Mouse (Mus musculus) heart, postnatal 0 days (tissue): ENCODE results near the gene Syngr3. TPM values are rescaled to one million over a fixed set of nuclear protein-coding genes. Genes with fewer than 3 reads are reported as not detected.

ENCODE experiments used
- ATAC-seq: fragments of 200-750 bp; cut with Nextera tagmentation; 2 replicates; pipeline ENCODE4 v1.8.0; 2017; ENCODE audit warnings: low read depth, moderate number of reproducible peaks, moderate library complexity; ENCODE audit not compliant: insufficient read depth
- DNase-seq: peaks from one replicate; pipeline ENCODE4 v3.0.0-alpha.2; 2016; ENCODE audit warnings: low spot score
- H3K27ac ChIP-seq: fragments of 300-500 bp; sonication (generic); 2 replicates; pipeline ENCODE4 v1.5.1; 2014; ENCODE audit warnings: low read depth, mild to moderate bottlenecking
- H3K27me3 ChIP-seq: fragments of 300-500 bp; sonication (generic); 2 replicates; pipeline ENCODE4 v1.6.1; 2014; ENCODE audit warnings: low read length, mixed read lengths; ENCODE audit not compliant: control insufficient read depth, insufficient read depth
- H3K36me3 ChIP-seq: fragments of 300-500 bp; sonication (generic); replicated peaks from 2 replicates; pipeline ENCODE4 v1.6.1; 2014; ENCODE audit warnings: low read length, mixed read lengths; ENCODE audit not compliant: control insufficient read depth, insufficient read depth
- H3K4me1 ChIP-seq: fragments of 300-500 bp; sonication (generic); 2 replicates; pipeline ENCODE4 v1.6.1; 2014; ENCODE audit warnings: antibody characterized with exemption; ENCODE audit not compliant: control insufficient read depth, insufficient read depth
- H3K4me2 ChIP-seq: fragments of 300-500 bp; sonication (generic); 2 replicates; pipeline ENCODE4 v1.6.1; 2014; ENCODE audit warnings: low read depth, mild to moderate bottlenecking, low read length, moderate library complexity
- H3K4me3 ChIP-seq: fragments of 300-500 bp; sonication (generic); 2 replicates; pipeline ENCODE4 v1.5.1; 2014; ENCODE audit warnings: low read depth, low read length
- H3K9ac ChIP-seq: fragments of 300-500 bp; sonication (generic); replicated peaks from 2 replicates; pipeline ENCODE4 v1.6.1; 2014; ENCODE audit warnings: low read depth, low read length, mixed read lengths
- H3K9me3 ChIP-seq: fragments of 300-500 bp; sonication (generic); replicated peaks from 2 replicates; pipeline ENCODE4 v1.6.1; 2016; ENCODE audit warnings: low read length; ENCODE audit not compliant: control insufficient read depth
- CTCF ChIP-seq: IDR thresholded peaks from 2 replicates; pipeline ENCODE4 v1.5.1; 2016; ENCODE audit warnings: antibody characterized with exemption, control low read depth, low read depth
- EP300 ChIP-seq: IDR thresholded peaks from 2 replicates; pipeline ENCODE4 v1.6.1; 2016; ENCODE audit warnings: antibody characterized with exemption, low read depth
- WGBS: fragments of 180-500 bp; shearing (Covaris S2); extraction: QIAGEN DNeasy Blood & Tissue Kit; methylation state at CpG from one replicate; pipeline ENCODE4 v1.1.7; 2014; 5-methylcytosine and 5-hydroxymethylcytosine counted together
- polyA plus RNA-seq: library from polyadenylated mRNA; unstranded; fragments of >200 nt; fragmentation: Nextera tagmentation; extraction: Ambion mirVana; gene quantifications from 2 replicates; pipeline ENCODE4 v1.2.1, GENCODE M21; 2015
- total RNA-seq: library from RNA; depleted of rRNA; stranded (reverse); fragments of >200 nt; gene quantifications from 2 replicates; pipeline ENCODE4 v1.2.3, GENCODE M21; 2014; ENCODE audit warnings: low replicate concordance

Gene Syngr3
- total and polyA plus RNA-seq, 2 experiments from 2014 or later: 0.16 TPM; not detected in 1

DNA sequence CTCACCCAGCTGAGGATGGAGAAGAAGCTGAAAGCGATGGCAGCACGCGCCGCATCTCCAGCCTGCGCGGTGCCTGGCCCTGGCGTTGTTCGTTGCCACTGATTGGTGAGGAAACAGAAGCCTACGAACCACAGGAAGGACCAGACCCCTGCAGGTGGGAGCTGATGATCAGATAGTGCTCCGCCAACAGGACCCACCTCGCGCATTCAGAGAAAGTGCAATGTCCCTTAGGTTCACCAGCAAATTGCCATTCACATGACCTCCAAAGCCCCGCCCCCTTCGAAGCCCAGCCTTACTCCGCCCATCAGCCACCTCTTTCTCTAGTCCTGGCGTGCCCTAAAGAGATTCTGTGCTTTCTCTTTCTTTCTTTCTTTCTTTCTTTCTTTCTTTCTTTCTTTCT lies 3.2 kb downstream of the Syngr3 start:
- no peak for DNase-seq
- Histone ChIP-seq H3K9ac (no peak overlapping the region), H3K27me3 (peaks cover 44% of the 10 kb centered on the region), H3K4me3 (no peak overlapping the region), H3K4me2 (peak overlapping the region; percentile 39; the same call in 1 of the 2 replicates), H3K9me3 (no peaks in the 10 kb centered on the region), H3K4me1 (peaks cover 13% of the 10 kb centered on the region; the same call in 1 of the 2 replicates), H3K36me3 (peaks cover 9% of the 10 kb centered on the region; the same call in 1 of the 2 replicates), H3K27ac (no peak overlapping the region)
- WGBS: 36% methylated on average over 16 of the region's 16 CpGs
- TF ChIP-seq EP300 (no peak), CTCF (no peak)
- 0 out of 2 replicates have a peak, but pooled peaks have one; percentile 37 for ATAC-seq

DNA sequence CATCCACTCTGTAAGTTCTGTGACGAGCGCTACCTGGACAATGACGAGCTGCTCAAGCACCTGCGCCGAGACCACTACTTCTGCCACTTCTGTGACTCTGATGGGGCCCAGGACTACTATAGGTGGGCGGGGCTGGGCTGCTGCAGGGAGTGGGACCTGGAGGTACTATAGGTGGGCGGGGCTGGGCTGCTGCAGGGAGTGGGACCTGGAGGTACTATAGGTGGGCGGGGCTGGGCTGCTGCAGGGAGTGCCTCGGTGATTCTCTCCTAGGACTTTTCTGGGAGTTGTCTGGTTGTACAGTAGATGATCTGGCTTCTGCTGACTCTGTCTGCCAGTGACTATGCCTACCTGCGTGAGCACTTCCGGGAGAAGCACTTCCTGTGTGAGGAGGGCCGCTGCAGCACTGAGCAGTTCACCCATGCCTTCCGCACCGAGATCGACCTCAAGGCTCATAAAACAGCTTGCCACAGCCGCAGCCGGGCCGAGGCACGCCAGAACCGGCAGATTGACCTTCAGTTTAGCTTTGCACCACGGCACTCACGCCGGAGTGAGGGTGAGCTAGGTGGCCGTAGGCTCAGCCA lies 12.2 kb downstream of the Syngr3 start:
- H3K9ac ChIP-seq: no peak overlapping the region
- no peak for ATAC-seq
- no peak overlapping the region for H3K27ac ChIP-seq
- no peak for DNase-seq
- TF ChIP-seq EP300 (no peak), CTCF (no peak)
- no peak overlapping the region for H3K4me2 ChIP-seq
- peaks cover 60% of the 10 kb centered on the region for H3K36me3 ChIP-seq
- 89% methylated on average over 24 of the region's 24 CpGs for WGBS
- H3K4me1 ChIP-seq: peaks cover 3% of the 10 kb centered on the region; the same call in 1 of the 2 replicates
- H3K27me3 ChIP-seq: no peaks in the 10 kb centered on the region
- H3K4me3 ChIP-seq: no peak overlapping the region
- no peaks in the 10 kb centered on the region for H3K9me3 ChIP-seq

DNA sequence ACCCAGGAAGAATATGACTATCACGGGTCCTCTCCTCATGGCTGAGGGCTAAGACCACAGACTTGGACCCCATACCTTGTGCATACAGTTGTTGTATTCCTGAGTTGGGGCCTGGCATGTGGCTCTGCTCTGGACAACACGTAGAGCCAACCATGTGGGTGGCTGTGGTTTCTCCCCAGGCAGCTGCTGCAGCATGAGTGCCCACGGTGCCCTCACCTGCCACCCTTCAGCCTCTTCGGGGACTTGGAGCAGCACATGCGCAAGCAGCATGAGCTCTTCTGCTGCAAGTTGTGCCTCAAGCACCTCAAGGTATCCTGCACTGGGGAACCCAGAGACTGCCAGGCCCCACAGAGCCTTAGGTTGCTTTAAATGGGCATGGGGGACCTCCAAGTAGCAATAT lies 12.9 kb downstream of the Syngr3 start:
- Histone ChIP-seq H3K4me2 (no peak overlapping the region), H3K27ac (no peak overlapping the region), H3K4me1 (peaks cover 11% of the 10 kb centered on the region; the same call in 1 of the 2 replicates), H3K9me3 (no peaks in the 10 kb centered on the region), H3K27me3 (no peaks in the 10 kb centered on the region), H3K9ac (no peak overlapping the region), H3K36me3 (peaks cover 53% of the 10 kb centered on the region), H3K4me3 (no peak overlapping the region)
- DNase-seq (no peak), ATAC-seq (no peak)
- WGBS: 91% methylated on average over 5 of the region's 5 CpGs
- TF ChIP-seq EP300 (no peak), CTCF (no peak)

DNA sequence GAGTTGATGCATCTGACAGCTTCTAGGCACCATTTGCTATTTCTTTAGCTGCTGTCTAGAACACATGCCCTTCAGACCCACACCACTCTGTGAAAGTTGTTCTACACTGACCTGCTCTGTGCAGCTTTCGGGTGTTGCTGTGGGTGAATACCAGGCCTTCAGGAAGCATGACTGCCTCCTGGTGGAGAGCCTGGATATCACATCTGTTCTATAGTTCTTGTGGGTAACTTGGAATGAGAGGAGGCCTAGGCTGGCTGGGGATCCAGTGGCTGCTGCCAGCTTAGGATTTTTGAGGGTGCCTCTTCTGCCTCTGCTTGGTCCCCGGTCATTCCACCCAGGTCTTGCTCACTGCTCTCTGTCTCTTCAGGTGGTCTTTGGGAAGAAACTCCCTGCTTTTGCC lies 13.6 kb downstream of the Syngr3 start:
- DNase-seq (peak; percentile 43), ATAC-seq (peak; percentile 49; the same call in 1 of the 2 replicates)
- Histone ChIP-seq H3K36me3 (peaks cover 48% of the 10 kb centered on the region), H3K9me3 (no peaks in the 10 kb centered on the region), H3K4me1 (peaks cover 17% of the 10 kb centered on the region), H3K27ac (no peak overlapping the region), H3K4me2 (no peak overlapping the region), H3K27me3 (no peaks in the 10 kb centered on the region), H3K4me3 (no peak overlapping the region), H3K9ac (no peak overlapping the region)
- WGBS: 53% methylated on average over 2 of the region's 2 CpGs
- TF ChIP-seq EP300 (no peak), CTCF (peak; percentile 75)

DNA sequence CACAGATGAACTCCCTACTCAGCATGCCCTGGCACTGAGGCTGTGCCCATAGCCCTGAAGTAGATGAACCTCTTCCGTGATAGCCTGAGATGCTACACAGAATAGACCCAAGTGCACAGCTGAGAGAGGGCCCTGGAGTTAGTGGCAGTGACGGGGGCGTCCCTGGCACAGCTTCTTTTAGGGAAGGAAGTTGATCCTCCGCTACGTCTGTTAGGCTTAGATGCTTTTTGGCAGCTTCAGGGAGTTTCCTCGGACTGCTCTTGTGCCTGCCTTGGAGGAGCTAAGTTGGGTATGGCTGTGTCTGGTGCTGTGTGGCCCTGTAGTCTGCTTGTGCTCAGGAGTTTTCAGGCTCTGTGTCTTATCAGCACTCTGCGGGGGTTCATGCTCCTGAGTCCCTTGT lies 15.5 kb downstream of the Syngr3 start:
- Histone ChIP-seq H3K27me3 (no peaks in the 10 kb centered on the region), H3K4me1 (peaks cover 29% of the 10 kb centered on the region), H3K4me3 (no peak overlapping the region), H3K4me2 (no peak overlapping the region), H3K36me3 (peaks cover 29% of the 10 kb centered on the region), H3K9me3 (no peaks in the 10 kb centered on the region), H3K27ac (no peak overlapping the region), H3K9ac (no peak overlapping the region)
- no peak for DNase-seq
- no peak for ATAC-seq
- WGBS: 47% methylated on average over 7 of the region's 7 CpGs
- TF ChIP-seq EP300 (no peak), CTCF (no peak)

DNA sequence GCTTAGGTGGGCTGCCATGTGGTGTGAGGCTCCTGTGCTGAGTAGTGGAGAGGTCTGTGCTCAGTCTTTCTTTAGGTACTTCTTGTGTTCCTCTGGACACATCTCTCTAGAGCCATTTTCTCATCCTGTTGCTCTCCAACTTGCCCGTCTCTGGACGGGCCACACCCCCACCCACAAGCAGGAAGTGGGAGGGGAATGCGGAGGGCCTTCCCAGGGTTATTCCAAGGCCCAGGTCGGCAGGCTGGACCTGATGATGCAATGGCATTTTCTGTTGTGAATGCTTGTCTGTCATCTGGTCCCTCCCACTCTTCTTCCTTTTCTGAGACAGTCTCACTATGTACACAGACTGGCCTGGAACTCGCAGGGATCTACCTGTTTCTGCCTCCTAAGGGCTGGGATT lies 17.6 kb downstream of the Syngr3 start:
- Histone ChIP-seq H3K4me1 (peaks cover 32% of the 10 kb centered on the region), H3K4me2 (peak overlapping the region; percentile 32), H3K27ac (peak overlapping the region; percentile 33; the same call in 1 of the 2 replicates), H3K9me3 (no peaks in the 10 kb centered on the region), H3K4me3 (no peak overlapping the region), H3K9ac (no peak overlapping the region), H3K36me3 (peaks cover 8% of the 10 kb centered on the region), H3K27me3 (no peaks in the 10 kb centered on the region)
- DNase-seq: peak; percentile 40
- 31% methylated on average over 5 of the region's 5 CpGs for WGBS
- ATAC-seq: no peak
- TF ChIP-seq CTCF (no peak), EP300 (no peak)
